Comparison of ENCODE assay signal across 21 mouse cellular contexts in the genomic region with DNA sequence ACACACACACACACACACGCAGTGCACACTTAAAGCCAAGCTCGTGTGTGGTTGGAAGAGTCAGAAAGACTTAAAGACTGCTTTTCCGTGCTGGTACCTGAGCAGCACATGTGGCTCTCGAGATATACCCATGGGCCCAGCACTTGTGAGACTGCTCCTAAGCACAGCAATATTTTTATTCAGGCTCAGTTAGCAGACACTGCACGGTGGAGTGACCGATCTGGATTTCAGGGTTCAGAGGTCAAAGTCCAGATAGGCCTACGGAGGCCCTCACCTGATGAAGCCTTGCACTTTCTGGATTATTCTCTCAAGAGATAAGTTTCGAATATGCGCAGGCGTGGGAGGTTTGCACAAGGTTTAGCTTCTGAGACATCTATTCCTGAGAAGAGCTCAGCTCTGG.
"Had no signal": no experiment of that assay in that cellular context is flagged by ENCODE, and none has a peak within 500 bp of the region (broad histone marks: within the 10 kb centered on the region; RNA-seq: fewer than 3 reads in every experiment).

No protein-coding gene starts in this region.

- H3K9ac ChIP-seq: heart, embryonic 12.5 days; hindbrain, embryonic 13.5 days; hindbrain, embryonic 15.5 days; limb, embryonic 12.5 days; liver, embryonic 13.5 days; liver, embryonic 15.5 days had no signal

- H3K4me3 ChIP-seq: heart, embryonic 10.5 days; heart, embryonic 12.5 days; hindbrain, embryonic 13.5 days; hindbrain, embryonic 15.5 days; layer of hippocampus, adult 2 months; left cerebral cortex, adult 2 months; limb, embryonic 10.5 days; limb, embryonic 12.5 days; liver, embryonic 13.5 days; liver, embryonic 15.5 days had no signal

- DNase-seq: gastrocnemius, postnatal 14 days; gastrocnemius, postnatal 36 days; heart, adult 18-20 months; heart, postnatal 14 days; heart, postnatal 36 days; kidney, adult 18-20 months; kidney, postnatal 10 days; kidney, postnatal 25 days; kidney, postnatal 4 days; liver; liver, embryonic 13.5 days had no signal

- H3K27ac ChIP-seq: heart, embryonic 10.5 days; hindbrain, embryonic 13.5 days; hindbrain, embryonic 15.5 days; hindbrain, postnatal 0 days; layer of hippocampus, adult 2 months; left cerebral cortex, adult 2 months; limb, embryonic 10.5 days; limb, embryonic 12.5 days; liver, embryonic 13.5 days; liver, embryonic 15.5 days had no signal

- ATAC-seq: hindbrain, postnatal 0 days had no signal

- H3K36me3 ChIP-seq: heart, embryonic 10.5 days; heart, embryonic 12.5 days; hindbrain, embryonic 13.5 days; hindbrain, embryonic 15.5 days; limb, embryonic 10.5 days; limb, embryonic 12.5 days; liver, embryonic 13.5 days; liver, embryonic 15.5 days had no signal

- H3K4me1 ChIP-seq: liver, embryonic 13.5 days; liver, embryonic 15.5 days had no signal

- H3K27me3 ChIP-seq: liver, embryonic 13.5 days; liver, embryonic 15.5 days had no signal

- H3K4me2 ChIP-seq: heart, embryonic 12.5 days; hindbrain, embryonic 13.5 days; hindbrain, embryonic 15.5 days; limb, embryonic 12.5 days; liver, embryonic 13.5 days; liver, embryonic 15.5 days had no signal

- H3K9me3 ChIP-seq: heart, embryonic 10.5 days; heart, embryonic 12.5 days; hindbrain, embryonic 13.5 days; hindbrain, embryonic 15.5 days; limb, embryonic 10.5 days; limb, embryonic 12.5 days; liver, embryonic 13.5 days; liver, embryonic 15.5 days had no signal
